Mouse (Mus musculus): ENCODE data around the gene Slc12a8. TPM values are rescaled to one million over a fixed set of nuclear protein-coding genes. Genes with fewer than 3 reads are reported as not detected.

Gene Slc12a8
- polyA plus RNA-seq, 1 experiment from 2014 or later, result 0.65 TPM

- H3K9ac ChIP-seq, result no peak overlapping the region
- ATAC-seq (replicated peaks), result no peak
These were observed 41.0 kb downstream of the Slc12a8 start for GRCm38 (mm10) chr16:33558121-33558520.

GRCm38 (mm10) chr16:33560281-33560680 is 43.2 kb downstream of the Slc12a8 start:
- H3K36me3 ChIP-seq (replicated peaks), result no peaks in the 10 kb centered on the region
- under 1% methylated on average over 6 of the region's 6 CpGs for WGBS
- H3K4me1 ChIP-seq, result 0 out of 2 replicates have a peak, but pooled peaks cover 7% of the 10 kb centered on the region
- no peaks in the 10 kb centered on the region for H3K9me3 ChIP-seq
- no peaks in the 10 kb centered on the region for H3K27me3 ChIP-seq (replicated peaks)
- H3K4me2 ChIP-seq, result no peak overlapping the region
- 0 out of 2 replicates have a peak overlapping the region, but pooled peaks have one; percentile 11 for H3K27ac ChIP-seq
- H3K9ac ChIP-seq, result no peak overlapping the region
- ATAC-seq (replicated peaks), result peak; percentile 76
- H3K4me3 ChIP-seq, result no peak overlapping the region

More at GRCm38 (mm10) chr16:33558121-33558520, 41.0 kb downstream of the Slc12a8 start:
- no peak overlapping the region for H3K27ac ChIP-seq
- H3K4me1 ChIP-seq, result 0 out of 2 replicates have a peak, but pooled peaks cover 7% of the 10 kb centered on the region
- no peak overlapping the region for H3K4me2 ChIP-seq
- WGBS, result 76% methylated on average over 12 of the region's 12 CpGs
- no peaks in the 10 kb centered on the region for H3K27me3 ChIP-seq (replicated peaks)
- H3K36me3 ChIP-seq (replicated peaks), result no peaks in the 10 kb centered on the region
- H3K9me3 ChIP-seq, result no peaks in the 10 kb centered on the region
- H3K4me3 ChIP-seq, result no peak overlapping the region

- no peak overlapping the region for H3K27ac ChIP-seq
- H3K9ac ChIP-seq, result no peak overlapping the region
- H3K36me3 ChIP-seq (replicated peaks), result no peaks in the 10 kb centered on the region
- H3K4me3 ChIP-seq, result no peak overlapping the region
- WGBS, result 81% methylated on average over 12 of the region's 12 CpGs
- no peak overlapping the region for H3K4me2 ChIP-seq
- no peaks in the 10 kb centered on the region for H3K27me3 ChIP-seq (replicated peaks)
- H3K4me1 ChIP-seq, result 0 out of 2 replicates have a peak, but pooled peaks cover 7% of the 10 kb centered on the region
- no peaks in the 10 kb centered on the region for H3K9me3 ChIP-seq
- no peak for ATAC-seq (replicated peaks)
These were observed 44.3 kb downstream of the Slc12a8 start for GRCm38 (mm10) chr16:33561308-33562009.

- Histone ChIP-seq H3K9me3 (no peaks in the 10 kb centered on the region), H3K9ac (no peak overlapping the region), H3K4me1 (0 out of 2 replicates have a peak, but pooled peaks cover 7% of the 10 kb centered on the region), H3K36me3 (replicated peaks) (no peaks in the 10 kb centered on the region), H3K4me2 (no peak overlapping the region), H3K27me3 (replicated peaks) (no peaks in the 10 kb centered on the region), H3K4me3 (no peak overlapping the region), H3K27ac (no peak overlapping the region)
- WGBS, result 83% methylated on average over 12 of the region's 12 CpGs
- no peak for ATAC-seq (replicated peaks)
These were observed 45.9 kb downstream of the Slc12a8 start for GRCm38 (mm10) chr16:33562874-33563537.

GRCm38 (mm10) chr16:33563538-33564013 is 46.4 kb downstream of the Slc12a8 start:
- H3K9ac ChIP-seq, result no peak overlapping the region
- ATAC-seq (replicated peaks), result no peak
- no peaks in the 10 kb centered on the region for H3K9me3 ChIP-seq
- H3K27me3 ChIP-seq (replicated peaks), result no peaks in the 10 kb centered on the region
- no peak overlapping the region for H3K4me2 ChIP-seq
- 83% methylated on average over 5 of the region's 5 CpGs for WGBS
- H3K27ac ChIP-seq, result no peak overlapping the region
- 0 out of 2 replicates have a peak, but pooled peaks cover 7% of the 10 kb centered on the region for H3K4me1 ChIP-seq
- H3K36me3 ChIP-seq (replicated peaks), result no peaks in the 10 kb centered on the region
- no peak overlapping the region for H3K4me3 ChIP-seq

- Histone ChIP-seq H3K9me3 (no peaks in the 10 kb centered on the region), H3K27me3 (replicated peaks) (no peaks in the 10 kb centered on the region), H3K4me1 (no peaks in the 10 kb centered on the region), H3K4me2 (no peak overlapping the region), H3K27ac (no peak overlapping the region), H3K4me3 (no peak overlapping the region), H3K9ac (no peak overlapping the region), H3K36me3 (replicated peaks) (no peaks in the 10 kb centered on the region)
- WGBS, result 91% methylated on average over 10 of the region's 10 CpGs
- no peak for ATAC-seq (replicated peaks)
These were observed 49.3 kb downstream of the Slc12a8 start for GRCm38 (mm10) chr16:33566467-33566866.

- no peaks in the 10 kb centered on the region for H3K4me1 ChIP-seq
- no peak for ATAC-seq (replicated peaks)
- no peak overlapping the region for H3K4me2 ChIP-seq
- H3K36me3 ChIP-seq (replicated peaks), result no peaks in the 10 kb centered on the region
- H3K9me3 ChIP-seq, result no peaks in the 10 kb centered on the region
- H3K27me3 ChIP-seq (replicated peaks), result no peaks in the 10 kb centered on the region
- no peak overlapping the region for H3K27ac ChIP-seq
- H3K9ac ChIP-seq, result no peak overlapping the region
- WGBS, result 60% methylated on average over 4 of the region's 4 CpGs
- H3K4me3 ChIP-seq, result no peak overlapping the region
These were observed 50.6 kb downstream of the Slc12a8 start for GRCm38 (mm10) chr16:33567736-33568135.

GRCm38 (mm10) chr16:33568269-33569016 is 51.3 kb downstream of the Slc12a8 start:
- no peak overlapping the region for H3K27ac ChIP-seq
- WGBS, result 78% methylated on average over 12 of the region's 12 CpGs

GRCm38 (mm10) chr16:33572646-33573045 is 55.5 kb downstream of the Slc12a8 start:
- Histone ChIP-seq H3K27me3 (replicated peaks) (no peaks in the 10 kb centered on the region), H3K4me2 (no peak overlapping the region), H3K36me3 (replicated peaks) (no peaks in the 10 kb centered on the region), H3K4me1 (no peaks in the 10 kb centered on the region), H3K9me3 (no peaks in the 10 kb centered on the region), H3K9ac (no peak overlapping the region), H3K27ac (no peak overlapping the region), H3K4me3 (no peak overlapping the region)
- no peak for ATAC-seq (replicated peaks)
- 83% methylated on average over 6 of the region's 6 CpGs for WGBS

More at GRCm38 (mm10) chr16:33568269-33569016, 51.3 kb downstream of the Slc12a8 start:
- no peak for ATAC-seq (replicated peaks)
- Histone ChIP-seq H3K9ac (no peak overlapping the region), H3K4me3 (no peak overlapping the region), H3K36me3 (replicated peaks) (no peaks in the 10 kb centered on the region), H3K27me3 (replicated peaks) (no peaks in the 10 kb centered on the region), H3K9me3 (no peaks in the 10 kb centered on the region), H3K4me2 (no peak overlapping the region), H3K4me1 (no peaks in the 10 kb centered on the region)

GRCm38 (mm10) chr16:33573703-33574102 is 56.6 kb downstream of the Slc12a8 start:
- no peaks in the 10 kb centered on the region for H3K4me1 ChIP-seq
- no peak for ATAC-seq (replicated peaks)
- WGBS, result 82% methylated on average over 7 of the region's 7 CpGs

GRCm38 (mm10) chr16:33575728-33576127 is 58.6 kb downstream of the Slc12a8 start:
- H3K9me3 ChIP-seq, result no peaks in the 10 kb centered on the region
- 86% methylated on average over 6 of the region's 6 CpGs for WGBS
- no peak overlapping the region for H3K4me3 ChIP-seq
- H3K27me3 ChIP-seq (replicated peaks), result no peaks in the 10 kb centered on the region
- H3K4me1 ChIP-seq, result no peaks in the 10 kb centered on the region; the same call in 1 of the 2 replicates
- no peak overlapping the region for H3K27ac ChIP-seq
- no peaks in the 10 kb centered on the region for H3K36me3 ChIP-seq (replicated peaks)
- H3K4me2 ChIP-seq, result no peak overlapping the region
- no peak for ATAC-seq (replicated peaks)
- no peak overlapping the region for H3K9ac ChIP-seq

More at GRCm38 (mm10) chr16:33573703-33574102, 56.6 kb downstream of the Slc12a8 start:
- no peaks in the 10 kb centered on the region for H3K36me3 ChIP-seq (replicated peaks)
- no peak overlapping the region for H3K4me2 ChIP-seq
- H3K9me3 ChIP-seq, result no peaks in the 10 kb centered on the region
- no peak overlapping the region for H3K27ac ChIP-seq
- no peak overlapping the region for H3K4me3 ChIP-seq
- H3K27me3 ChIP-seq (replicated peaks), result no peaks in the 10 kb centered on the region
- no peak overlapping the region for H3K9ac ChIP-seq
